Mouse (Mus musculus): ENCODE data around the gene Cdca7l. TPM values are rescaled to one million over a fixed set of nuclear protein-coding genes. Genes with fewer than 3 reads are reported as not detected.
A peak's percentile ranks its signal among the peaks of the same experiment; 100 is the strongest.
"Not testable (repeated sequence)": the region's sequence is repeated elsewhere in the genome, so short reads cannot be mapped to it uniquely, and the experiment has no call there.

The Cdca7l gene
- polyA plus RNA-seq, 1 experiment from 2014 or later, result 41.6 TPM

- Histone ChIP-seq H3K4me2 (no peak overlapping the region), H3K4me3 (replicated peaks) (no peak overlapping the region), H3K4me1 (no peaks in the 10 kb centered on the region), H3K9me3 (no peaks in the 10 kb centered on the region), H3K36me3 (replicated peaks) (peaks cover 3% of the 10 kb centered on the region), H3K27me3 (no peaks in the 10 kb centered on the region), H3K27ac (no peak overlapping the region), H3K9ac (no peak overlapping the region)
- WGBS, result 91% methylated on average over 2 of the region's 2 CpGs
- no peak for ATAC-seq (ENCODE audit: low FRiP score)
These were observed 80.5 kb downstream of the Cdca7l start for GRCm38 (mm10) chr12:117884627-117885026.

GRCm38 (mm10) chr12:117887422-117887821, 83.3 kb downstream of the Cdca7l start:
- Histone ChIP-seq H3K4me2 (no peak overlapping the region), H3K36me3 (replicated peaks) (no peaks in the 10 kb centered on the region), H3K4me1 (no peaks in the 10 kb centered on the region), H3K4me3 (replicated peaks) (no peak overlapping the region), H3K27ac (no peak overlapping the region), H3K27me3 (no peaks in the 10 kb centered on the region), H3K9ac (no peak overlapping the region), H3K9me3 (no peaks in the 10 kb centered on the region)
- no peak for ATAC-seq (ENCODE audit: low FRiP score)
- 77% methylated on average over 3 of the region's 3 CpGs for WGBS

- H3K9me3 ChIP-seq; H3K4me2 ChIP-seq; H3K27me3 ChIP-seq; H3K4me3 ChIP-seq (replicated peaks); H3K36me3 ChIP-seq (replicated peaks); H3K4me1 ChIP-seq; H3K27ac ChIP-seq; H3K9ac ChIP-seq; ATAC-seq (ENCODE audit: low FRiP score): not testable (repeated sequence)
- WGBS, result 89% methylated on average over 1 of the region's 4 CpGs
These were observed 96.7 kb downstream of the Cdca7l start for GRCm38 (mm10) chr12:117900798-117901197.

- WGBS, result 55% methylated on average over 2 of the region's 4 CpGs
- H3K9ac ChIP-seq; H3K27me3 ChIP-seq; H3K4me2 ChIP-seq; ATAC-seq (ENCODE audit: low FRiP score); H3K4me3 ChIP-seq (replicated peaks); H3K9me3 ChIP-seq; H3K27ac ChIP-seq; H3K36me3 ChIP-seq (replicated peaks); H3K4me1 ChIP-seq: not testable (repeated sequence)
These were observed 97.3 kb downstream of the Cdca7l start for GRCm38 (mm10) chr12:117901352-117901751.

GRCm38 (mm10) chr12:117903671-117904070, 99.6 kb downstream of the Cdca7l start:
- H3K36me3 ChIP-seq (replicated peaks), result no peaks in the 10 kb centered on the region
- WGBS, result 91% methylated on average over 8 of the region's 8 CpGs

GRCm38 (mm10) chr12:117905232-117905840, 101.2 kb downstream of the Cdca7l start:
- WGBS, result 82% methylated on average over 4 of the region's 4 CpGs
- H3K27ac ChIP-seq, result not testable (repeated sequence)

More at GRCm38 (mm10) chr12:117903671-117904070, 99.6 kb downstream of the Cdca7l start:
- Histone ChIP-seq H3K27me3 (no peaks in the 10 kb centered on the region), H3K4me3 (replicated peaks) (no peak overlapping the region), H3K4me1 (no peaks in the 10 kb centered on the region), H3K9me3 (no peaks in the 10 kb centered on the region), H3K27ac (no peak overlapping the region), H3K9ac (no peak overlapping the region), H3K4me2 (no peak overlapping the region)
- ATAC-seq (ENCODE audit: low FRiP score), result no peak

GRCm38 (mm10) chr12:117911396-117911795, 107.3 kb downstream of the Cdca7l start:
- Histone ChIP-seq H3K27ac (no peak overlapping the region), H3K4me1 (peaks cover 23% of the 10 kb centered on the region), H3K36me3 (replicated peaks) (no peaks in the 10 kb centered on the region), H3K9ac (no peak overlapping the region), H3K4me2 (no peak overlapping the region), H3K27me3 (peaks cover 5% of the 10 kb centered on the region; the same call in 1 of the 2 replicates), H3K4me3 (replicated peaks) (no peak overlapping the region), H3K9me3 (no peaks in the 10 kb centered on the region)
- WGBS, result 75% methylated on average over 1 of the region's 1 CpGs
- no peak for ATAC-seq (ENCODE audit: low FRiP score)

More at GRCm38 (mm10) chr12:117905232-117905840, 101.2 kb downstream of the Cdca7l start:
- H3K27me3 ChIP-seq; H3K4me3 ChIP-seq (replicated peaks); H3K4me1 ChIP-seq; H3K9me3 ChIP-seq; H3K9ac ChIP-seq; ATAC-seq (ENCODE audit: low FRiP score); H3K4me2 ChIP-seq; H3K36me3 ChIP-seq (replicated peaks): not testable (repeated sequence)

GRCm38 (mm10) chr12:117914613-117915245, 110.6 kb downstream of the Cdca7l start:
- Histone ChIP-seq H3K9ac (no peak overlapping the region), H3K9me3 (no peaks in the 10 kb centered on the region), H3K4me3 (replicated peaks) (no peak overlapping the region), H3K4me1 (peaks cover 25% of the 10 kb centered on the region), H3K27ac (no peak overlapping the region), H3K36me3 (replicated peaks) (no peaks in the 10 kb centered on the region), H3K27me3 (peaks cover 5% of the 10 kb centered on the region; the same call in 1 of the 2 replicates), H3K4me2 (no peak overlapping the region)
- 9% methylated on average over 10 of the region's 10 CpGs for WGBS
- no peak for ATAC-seq (ENCODE audit: low FRiP score)

GRCm38 (mm10) chr12:117915826-117916588, 111.9 kb downstream of the Cdca7l start:
- H3K27me3 ChIP-seq, result peaks cover 5% of the 10 kb centered on the region; the same call in 1 of the 2 replicates
- WGBS, result 34% methylated on average over 10 of the region's 10 CpGs
- peak overlapping the region; percentile 42; the same call in 1 of the 2 replicates for H3K27ac ChIP-seq

More at GRCm38 (mm10) chr12:117915826-117916588, 111.9 kb downstream of the Cdca7l start:
- H3K9ac ChIP-seq, result no peak overlapping the region
- H3K4me3 ChIP-seq (replicated peaks), result no peak overlapping the region
- peak overlapping the region; percentile 19; the same call in 1 of the 2 replicates for H3K4me2 ChIP-seq
- peak; percentile 56; the same call in 1 of the 2 replicates for ATAC-seq (ENCODE audit: low FRiP score)
- peaks cover 25% of the 10 kb centered on the region for H3K4me1 ChIP-seq
- no peaks in the 10 kb centered on the region for H3K36me3 ChIP-seq (replicated peaks)
- no peaks in the 10 kb centered on the region for H3K9me3 ChIP-seq
